Mouse (Mus musculus): Measurements from ENCODE around the gene Aco2. TPM values are rescaled to one million over a fixed set of nuclear protein-coding genes. Genes with fewer than 3 reads are reported as not detected.

The Aco2 gene
- polyA plus RNA-seq, 1 experiment from 2014 or later = 105 TPM

DNA sequence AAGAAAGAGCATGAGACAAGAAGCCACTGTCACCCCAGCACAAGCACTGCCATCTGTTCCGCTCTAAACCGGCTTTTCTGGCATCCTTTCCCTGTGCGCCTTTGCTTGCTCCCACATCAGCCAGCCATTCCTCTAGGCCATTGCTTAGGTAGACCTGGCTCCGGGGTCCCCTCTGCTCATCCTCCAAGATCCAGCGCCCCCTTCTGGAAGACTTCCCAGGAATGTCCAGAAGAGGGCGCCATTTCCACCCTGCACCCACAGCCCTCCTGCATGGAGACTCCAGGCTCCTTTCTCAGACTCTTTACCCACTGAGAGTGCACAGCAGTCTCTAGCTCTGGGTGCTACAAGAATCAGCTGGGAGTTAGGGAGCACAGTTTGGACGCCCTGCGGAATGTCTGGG, 84.3 kb downstream of the Aco2 start:
- Histone ChIP-seq H3K4me2 (no peak overlapping the region), H3K36me3 (peaks cover 46% of the 10 kb centered on the region), H3K27ac (no peak overlapping the region), H3K9ac (no peak overlapping the region), H3K27me3 (no peaks in the 10 kb centered on the region), H3K9me3 (replicated peaks) (no peaks in the 10 kb centered on the region), H3K4me1 (replicated peaks) (peaks cover 32% of the 10 kb centered on the region), H3K4me3 (replicated peaks) (no peak overlapping the region)
- DNase-seq = peak; percentile 38
- WGBS (ENCODE audit: insufficient replicate concordance) = 53% methylated on average over 8 of the region's 8 CpGs
- no peak for ATAC-seq (ENCODE audit: low read depth)

DNA sequence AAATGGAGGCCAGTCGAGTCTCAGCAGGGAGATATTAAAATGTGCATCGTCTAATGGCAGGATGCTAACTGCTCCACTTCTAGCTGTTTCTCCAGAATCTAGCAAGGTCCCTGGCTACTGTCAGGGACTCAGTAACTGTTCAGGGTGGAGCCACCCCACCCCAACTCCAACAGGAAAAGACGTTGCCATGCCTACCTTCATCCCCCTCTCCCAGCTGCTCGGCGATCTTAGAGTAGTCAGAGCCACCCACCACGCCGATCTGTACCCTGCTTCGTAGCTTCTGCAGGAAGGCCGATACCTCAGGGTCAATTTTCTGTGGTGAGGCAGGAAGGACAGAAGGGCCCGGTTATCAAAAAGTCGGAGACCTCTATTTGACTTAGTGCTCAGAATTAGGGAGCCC, 85.5 kb downstream of the Aco2 start:
- H3K4me2 ChIP-seq = no peak overlapping the region
- peaks cover 34% of the 10 kb centered on the region for H3K4me1 ChIP-seq (replicated peaks)
- peaks cover 35% of the 10 kb centered on the region for H3K36me3 ChIP-seq
- H3K9ac ChIP-seq = no peak overlapping the region
- ATAC-seq (ENCODE audit: low read depth) (no peak), DNase-seq (no peak)
- H3K4me3 ChIP-seq (replicated peaks) = no peak overlapping the region
- 82% methylated on average over 11 of the region's 11 CpGs for WGBS (ENCODE audit: insufficient replicate concordance)
- no peaks in the 10 kb centered on the region for H3K27me3 ChIP-seq
- no peaks in the 10 kb centered on the region for H3K9me3 ChIP-seq (replicated peaks)
- no peak overlapping the region for H3K27ac ChIP-seq

GRCm38 (mm10) chr15:81958906-81959305, 86.8 kb downstream of the Aco2 start:
- DNase-seq (no peak), ATAC-seq (ENCODE audit: low read depth) (no peak)
- H3K9ac ChIP-seq = peak overlapping the region; percentile 88
- peaks cover 27% of the 10 kb centered on the region for H3K36me3 ChIP-seq
- H3K4me3 ChIP-seq (replicated peaks) = no peak overlapping the region
- H3K27ac ChIP-seq = peak overlapping the region; percentile 90
- peak overlapping the region; percentile 100 for H3K4me2 ChIP-seq
- H3K4me1 ChIP-seq (replicated peaks) = peaks cover 34% of the 10 kb centered on the region
- no peaks in the 10 kb centered on the region for H3K27me3 ChIP-seq
- 55% methylated on average over 3 of the region's 3 CpGs for WGBS (ENCODE audit: insufficient replicate concordance)
- no peaks in the 10 kb centered on the region for H3K9me3 ChIP-seq (replicated peaks)

GRCm38 (mm10) chr15:81960171-81961077, 88.3 kb downstream of the Aco2 start, which contains the start of gene Pmm1:
TSS of gene Pmm1 (minus strand) at chr15:81960930.
- H3K4me3 ChIP-seq (replicated peaks) = peak within 1 kb of the TSS; percentile 81
- H3K27ac ChIP-seq = peak within 1 kb of the TSS; percentile 90
- peak; percentile 96 for ATAC-seq (ENCODE audit: low read depth)
- H3K4me2 ChIP-seq = peak within 1 kb of the TSS; percentile 100
- H3K4me1 ChIP-seq (replicated peaks) = peaks cover 34% of the 10 kb centered on the region
- under 1% methylated on average over 76 of the region's 77 CpGs for WGBS (ENCODE audit: insufficient replicate concordance)
- H3K9ac ChIP-seq = peak within 1 kb of the TSS; percentile 88
- H3K36me3 ChIP-seq = peaks cover 12% of the 10 kb centered on the region
- H3K9me3 ChIP-seq (replicated peaks) = no peaks in the 10 kb centered on the region
- no peaks in the 10 kb centered on the region for H3K27me3 ChIP-seq
- peak; percentile 100 for DNase-seq

GRCm38 (mm10) chr15:81961078-81961451, 89.0 kb downstream of the Aco2 start:
- Histone ChIP-seq H3K9me3 (replicated peaks) (no peaks in the 10 kb centered on the region), H3K36me3 (peaks cover 6% of the 10 kb centered on the region), H3K4me1 (replicated peaks) (peaks cover 34% of the 10 kb centered on the region), H3K9ac (peak overlapping the region; percentile 62), H3K4me3 (replicated peaks) (peak overlapping the region; percentile 81), H3K27me3 (no peaks in the 10 kb centered on the region), H3K27ac (peak overlapping the region; percentile 75), H3K4me2 (peak overlapping the region; percentile 100)
- under 1% methylated on average over 7 of the region's 8 CpGs for WGBS (ENCODE audit: insufficient replicate concordance)
- ATAC-seq (ENCODE audit: low read depth) = peak; percentile 72
- no peak for DNase-seq

- Histone ChIP-seq H3K9ac (no peak overlapping the region), H3K27ac (no peak overlapping the region), H3K4me3 (replicated peaks) (no peak overlapping the region), H3K4me2 (no peak overlapping the region), H3K9me3 (replicated peaks) (no peaks in the 10 kb centered on the region), H3K27me3 (peaks cover 7% of the 10 kb centered on the region; the same call in 1 of the 2 replicates), H3K4me1 (replicated peaks) (peaks cover 30% of the 10 kb centered on the region), H3K36me3 (no peaks in the 10 kb centered on the region)
- 28% methylated on average over 1 of the region's 1 CpGs for WGBS (ENCODE audit: insufficient replicate concordance)
- DNase-seq (no peak), ATAC-seq (ENCODE audit: low read depth) (no peak)
Measured at GRCm38 (mm10) chr15:81964262-81964661, 92.2 kb downstream of the Aco2 start.

Other genes with a start within 250 kb of the Aco2 start
- gene L3mbtl2, start 208.4 kb upstream of the Aco2 start, polyA plus RNA-seq (2015; fragmentation: Nextera tagmentation; extraction: Ambion mirVana) = 21.7 and 22.6 TPM in 2 replicates
- 0.25 and 0.46 TPM in 2 replicates for gene Chadl, start 175.0 kb upstream of the Aco2 start, polyA plus RNA-seq (2015; fragmentation: Nextera tagmentation; extraction: Ambion mirVana)
- 5.3 and 6.0 TPM in 2 replicates for gene Zc3h7b, start 127.3 kb upstream of the Aco2 start, polyA plus RNA-seq (2015; fragmentation: Nextera tagmentation; extraction: Ambion mirVana)
- gene Rangap1, start 126.8 kb upstream of the Aco2 start, polyA plus RNA-seq (2015; fragmentation: Nextera tagmentation; extraction: Ambion mirVana) = 90.9 and 100 TPM in 2 replicates
- 4.5 and 5.9 TPM in 2 replicates for gene Tef, start 69.9 kb upstream of the Aco2 start, polyA plus RNA-seq (2015; fragmentation: Nextera tagmentation; extraction: Ambion mirVana)
- 9.0 and 11.9 TPM in 2 replicates for gene Tob2, start 13.5 kb upstream of the Aco2 start, polyA plus RNA-seq (2015; fragmentation: Nextera tagmentation; extraction: Ambion mirVana)
- 132 and 139 TPM in 2 replicates for gene Phf5a, start 398 bp upstream of the Aco2 start, polyA plus RNA-seq (2015; fragmentation: Nextera tagmentation; extraction: Ambion mirVana)
- 77.5 and 82.6 TPM in 2 replicates for gene Polr3h, start 53.9 kb downstream of the Aco2 start, polyA plus RNA-seq (2015; fragmentation: Nextera tagmentation; extraction: Ambion mirVana)
- gene Csdc2, start 64.5 kb downstream of the Aco2 start, polyA plus RNA-seq (2015; fragmentation: Nextera tagmentation; extraction: Ambion mirVana) = 1.0 and 1.1 TPM in 2 replicates
- gene Pmm1, start 88.6 kb downstream of the Aco2 start, polyA plus RNA-seq (2015; fragmentation: Nextera tagmentation; extraction: Ambion mirVana) = 24.7 and 25.0 TPM in 2 replicates
- gene 1700029P11Rik, start 108.2 kb downstream of the Aco2 start, polyA plus RNA-seq (2015; fragmentation: Nextera tagmentation; extraction: Ambion mirVana) = not detected in 2 replicates
- 77.5 and 87.7 TPM in 2 replicates for gene Xrcc6, start 115.5 kb downstream of the Aco2 start, polyA plus RNA-seq (2015; fragmentation: Nextera tagmentation; extraction: Ambion mirVana)
- 12.8 and 13.7 TPM in 2 replicates for gene Desi1, start 161.6 kb downstream of the Aco2 start, polyA plus RNA-seq (2015; fragmentation: Nextera tagmentation; extraction: Ambion mirVana)
- gene Snu13, start 175.3 kb downstream of the Aco2 start, polyA plus RNA-seq (2015; fragmentation: Nextera tagmentation; extraction: Ambion mirVana) = 224 and 231 TPM in 2 replicates
- gene 4930407I10Rik, start 186.8 kb downstream of the Aco2 start, polyA plus RNA-seq (2015; fragmentation: Nextera tagmentation; extraction: Ambion mirVana) = not detected in 2 replicates
- gene Mei1, start 197.7 kb downstream of the Aco2 start, polyA plus RNA-seq (2015; fragmentation: Nextera tagmentation; extraction: Ambion mirVana) = not detected in 2 replicates